Mouse (Mus musculus): Measurements from ENCODE around the gene Nudcd2. TPM values are rescaled to one million over a fixed set of nuclear protein-coding genes. Genes with fewer than 3 reads are reported as not detected.
A peak's percentile ranks its signal among the peaks of the same experiment; 100 is the strongest.
"Not testable (repeated sequence)": the region's sequence is repeated elsewhere in the genome, so short reads cannot be mapped to it uniquely, and the experiment has no call there.

Nudcd2 gene
- total RNA-seq (2021) = 32.1 and 36.7 TPM in 2 replicates
- long read RNA-seq, experiment 1, transcript Nudcd2-201 (4 exons, 1,577 nt) = major isoform, 28 of 52 reads
- long read RNA-seq, experiment 1, partial matches to known transcripts = 14 of 52 reads
- long read RNA-seq, experiment 1, other reads (novel, unspliced or antisense) = 3 of 52 reads
- long read RNA-seq, experiment 2, transcript Nudcd2-201 (4 exons, 1,577 nt) = major isoform, 32 of 47 reads
- long read RNA-seq, experiment 2, partial matches to known transcripts = 0 of 47 reads
- long read RNA-seq, experiment 2, other reads (novel, unspliced or antisense) = 14 of 47 reads

GRCm38 (mm10) chr11:40733339-40734174, at the start of gene Nudcd2, which contains the start of gene Hmmr:
TSS of gene Nudcd2 (plus strand) at chr11:40733667.
TSS of gene Hmmr (minus strand) at chr11:40733422.
- peak; percentile 92 for DNase-seq

DNA sequence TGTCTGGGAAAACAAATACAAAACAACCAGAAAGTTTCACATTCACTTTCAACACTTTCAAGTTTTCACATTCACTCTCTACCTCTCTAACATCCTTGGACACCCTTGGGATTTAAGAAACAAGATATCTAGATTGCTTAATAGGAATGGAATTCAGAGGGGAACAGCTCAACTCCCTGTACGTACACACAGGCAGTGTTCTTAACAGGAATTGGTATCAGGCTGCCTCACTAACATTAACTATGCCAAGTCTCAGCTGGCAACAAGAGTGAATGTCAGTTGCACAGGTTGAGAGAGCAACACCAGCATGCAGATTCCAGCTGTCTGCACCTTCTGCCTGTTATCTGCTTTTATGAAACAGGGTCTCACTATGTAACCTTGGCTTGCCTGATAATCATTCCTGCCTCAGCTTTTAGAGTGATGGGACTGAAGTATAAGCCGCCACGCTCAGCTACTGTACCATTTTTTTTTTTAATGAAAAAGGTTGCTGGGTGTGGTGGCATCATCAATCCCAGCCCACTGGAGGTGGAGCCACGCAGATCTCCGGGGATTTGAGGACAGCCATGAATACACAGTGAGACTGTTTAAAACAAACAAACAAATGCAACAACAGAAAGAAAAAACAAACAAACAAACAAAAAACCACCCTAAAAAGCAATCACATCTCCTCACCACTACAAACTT, 42.9 kb upstream of the Nudcd2 start:
- peak; percentile 25 for DNase-seq

GRCm38 (mm10) chr11:40692101-40692509, 41.4 kb upstream of the Nudcd2 start:
- DNase-seq = peak; percentile 60

GRCm38 (mm10) chr11:40692511-40693365, 40.7 kb upstream of the Nudcd2 start:
- peak; percentile 97 for DNase-seq

DNA sequence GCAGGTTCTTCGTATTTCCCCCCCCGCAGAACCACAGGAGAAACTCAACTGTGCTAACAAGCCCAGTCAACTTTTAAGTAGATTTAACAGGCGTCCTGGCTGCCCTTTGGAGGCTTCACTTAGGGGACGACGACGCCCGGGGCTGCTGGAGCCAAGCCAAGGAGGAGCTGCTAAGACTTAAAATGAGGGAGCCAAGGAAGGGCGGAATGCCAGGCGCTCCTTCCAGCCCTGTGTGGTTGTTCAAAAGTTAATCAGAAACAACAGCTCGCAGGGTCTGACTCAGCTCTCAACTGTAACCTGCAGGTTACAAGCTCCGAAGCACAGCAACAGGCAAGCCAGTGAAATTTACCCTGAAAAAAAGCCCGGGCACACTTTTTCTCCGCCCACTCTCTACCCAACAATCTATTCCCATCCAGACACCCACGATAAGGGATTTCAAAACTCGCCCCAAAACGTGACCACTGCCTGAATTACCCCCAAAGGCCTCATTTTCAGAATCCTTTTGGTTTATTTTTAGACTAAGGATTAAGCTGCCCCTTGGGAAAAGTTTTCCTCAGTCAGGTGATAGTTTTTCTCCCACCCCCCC, 40.0 kb upstream of the Nudcd2 start:
- DNase-seq = peak; percentile 80

DNA sequence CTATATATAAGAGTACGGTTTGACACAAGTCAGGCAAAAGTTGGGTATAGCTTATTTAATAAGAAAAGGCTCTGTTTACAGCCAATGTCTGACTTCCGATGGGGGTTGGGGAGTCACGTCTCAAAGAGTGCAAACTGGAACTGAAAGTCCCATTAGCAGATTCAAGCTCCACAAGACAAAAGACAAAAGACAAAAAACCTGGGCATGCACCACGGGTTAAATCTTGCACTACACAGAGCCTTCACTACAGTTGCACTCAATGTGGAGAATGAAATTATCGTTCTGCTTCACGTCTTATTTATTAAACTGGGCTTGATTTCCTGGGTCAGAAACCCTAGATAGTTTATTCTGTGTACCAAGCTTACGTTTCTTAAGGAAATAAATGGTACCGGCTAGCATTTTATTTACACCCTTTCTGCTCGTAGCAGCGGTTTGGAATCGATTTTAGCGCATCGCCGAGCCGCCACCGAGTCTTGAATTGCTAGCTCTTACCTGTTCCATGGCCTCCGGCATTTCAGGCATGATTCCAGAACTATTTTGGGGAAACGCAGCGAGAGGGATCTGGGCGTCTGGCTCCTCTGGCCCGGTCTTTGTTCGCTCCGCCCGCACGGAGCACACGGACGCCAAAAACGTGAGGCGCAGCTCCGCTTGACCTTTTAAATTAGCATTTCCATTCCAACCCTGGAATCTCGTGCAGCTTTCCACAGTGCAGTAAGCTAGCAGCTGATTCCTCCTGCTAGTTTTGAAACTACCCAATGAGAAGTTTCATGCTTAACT, 39.0 kb upstream of the Nudcd2 start:
- peak; percentile 83 for DNase-seq

GRCm38 (mm10) chr11:40695103-40695502, 38.4 kb upstream of the Nudcd2 start, which contains the start of gene Mat2b:
TSS of gene Mat2b (minus strand) at chr11:40695203.
- DNase-seq = no peak

DNA sequence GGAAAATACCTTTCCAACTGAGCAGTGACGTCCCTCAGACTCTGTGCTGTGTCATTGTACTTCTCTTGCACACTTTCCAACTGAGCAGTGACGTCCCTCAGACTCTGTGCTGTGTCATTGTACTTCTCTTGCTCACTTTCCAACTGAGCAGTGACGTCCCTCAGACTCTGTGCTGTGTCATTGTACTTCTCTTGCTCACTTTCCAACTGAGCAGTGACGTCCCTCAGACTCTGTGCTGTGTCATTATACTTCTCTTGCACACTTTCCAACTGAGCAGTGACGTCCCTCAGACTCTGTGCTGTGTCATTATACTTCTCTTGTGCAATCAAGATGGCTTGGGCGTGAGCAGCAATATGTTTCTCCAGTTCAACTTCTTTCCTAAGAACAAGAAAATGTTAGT, 23.6 kb upstream of the Nudcd2 start:
- not testable (repeated sequence) for DNase-seq

DNA sequence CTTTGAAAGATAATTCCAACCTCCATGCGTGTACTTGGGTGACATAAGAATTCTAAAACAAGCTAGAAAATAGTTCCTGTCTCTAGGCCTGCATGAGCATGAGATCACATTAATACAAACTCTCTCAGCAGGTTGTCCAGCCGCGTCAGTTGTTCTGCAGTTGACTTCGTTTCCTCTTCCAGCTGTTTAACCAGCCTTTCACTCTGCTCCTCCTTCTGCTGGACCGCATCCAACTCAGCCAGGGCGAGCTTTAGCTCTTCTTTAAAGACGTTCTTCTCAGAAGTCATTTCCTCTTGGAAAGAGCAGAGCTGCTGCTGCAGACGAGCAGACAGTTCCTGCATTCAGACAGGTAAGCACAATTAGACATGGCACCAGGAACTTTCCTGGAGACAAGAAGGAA, 19.6 kb upstream of the Nudcd2 start:
- DNase-seq = peak; percentile 37

DNA sequence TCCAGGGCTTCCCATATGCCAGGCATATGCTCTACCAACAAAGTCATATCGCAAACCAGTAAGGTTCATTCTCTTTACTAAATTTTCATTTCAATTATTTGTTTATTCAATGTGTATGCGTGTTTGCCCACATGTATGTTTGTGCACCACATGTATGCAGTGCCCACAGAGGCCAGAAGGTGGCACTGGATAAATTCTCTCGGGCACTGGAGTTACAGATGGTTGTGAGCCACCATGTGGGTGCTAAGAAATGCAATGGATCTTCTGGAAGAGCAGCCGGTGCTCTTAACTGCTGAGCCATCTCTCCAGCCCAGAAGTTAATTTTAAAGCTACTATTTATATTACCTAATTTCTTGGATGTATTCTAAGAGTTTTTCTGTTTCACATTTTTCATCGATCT, 17.9 kb upstream of the Nudcd2 start:
- no peak for DNase-seq

- DNase-seq = no peak
These were observed 15.1 kb upstream of the Nudcd2 start for GRCm38 (mm10) chr11:40718324-40718723.

GRCm38 (mm10) chr11:40732997-40733338, 499 bp upstream of the Nudcd2 start:
- DNase-seq = no peak

DNA sequence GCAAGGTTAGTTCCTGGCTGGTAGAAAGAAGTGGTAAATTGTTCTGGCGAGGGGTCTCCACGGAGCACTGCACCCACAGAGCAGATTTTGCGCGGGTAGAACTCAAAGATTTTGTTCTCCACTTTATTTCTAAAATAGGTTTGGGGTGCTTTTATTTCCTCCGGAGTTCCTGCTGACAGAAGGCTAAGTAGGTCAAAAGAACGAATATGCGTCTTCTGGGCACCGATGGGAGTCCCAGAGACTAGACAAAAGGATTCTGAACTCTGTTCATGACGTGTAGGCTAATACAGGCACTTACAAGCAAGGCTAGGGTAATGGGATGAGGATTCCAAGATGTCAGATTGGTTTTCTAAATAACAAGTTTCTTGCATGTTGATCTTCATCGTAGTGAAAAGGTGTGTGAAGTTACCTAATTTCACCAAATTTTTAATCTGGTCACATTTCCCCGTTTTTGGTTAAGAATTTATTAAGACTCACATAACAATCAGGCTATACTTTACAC, 835 bp downstream of the Nudcd2 start:
- DNase-seq = no peak

GRCm38 (mm10) chr11:40737369-40737768, 3.9 kb downstream of the Nudcd2 start:
- no peak for DNase-seq

GRCm38 (mm10) chr11:40741605-40742262, 8.3 kb downstream of the Nudcd2 start:
- no peak for DNase-seq

GRCm38 (mm10) chr11:40744348-40744747, 10.9 kb downstream of the Nudcd2 start:
- DNase-seq = no peak

- DNase-seq = no peak
These were observed 12.9 kb downstream of the Nudcd2 start for GRCm38 (mm10) chr11:40746361-40746760.

DNA sequence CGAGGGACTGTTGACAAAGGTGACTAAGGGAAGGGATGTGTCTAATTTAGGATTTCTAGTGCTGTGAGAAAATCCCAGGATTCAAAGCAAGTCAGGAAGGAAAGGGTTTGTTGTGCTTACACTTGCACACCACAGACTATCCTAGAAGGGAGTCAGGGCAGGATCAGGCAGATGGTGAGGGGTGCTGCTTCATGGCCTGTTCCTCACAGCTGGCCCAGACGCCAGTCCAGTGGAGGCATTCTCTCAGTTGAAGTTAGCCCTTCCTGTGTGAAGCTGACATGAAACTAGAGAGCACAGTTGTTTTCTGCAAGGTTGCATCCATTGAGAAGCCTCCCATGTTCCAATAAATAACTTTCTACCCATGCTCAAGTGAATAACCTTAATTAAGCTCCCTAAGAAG, 14.2 kb downstream of the Nudcd2 start:
- DNase-seq = no peak

- no peak for DNase-seq
These were observed 20.4 kb downstream of the Nudcd2 start for GRCm38 (mm10) chr11:40753836-40754235.

- DNase-seq = no peak
These were observed 21.2 kb downstream of the Nudcd2 start for GRCm38 (mm10) chr11:40754664-40755107.

Measured in adrenal gland, postnatal 14 days (tissue).